ENCODE assay signal across 23 mouse cellular contexts in genomic region chr1:49537965-49538364, GRCm38 (mm10).
DNase-seq lines count a peak whose midpoint lies in the region; ATAC-seq and TF ChIP-seq lines count a peak whose summit lies in the region.
"Had no signal": no experiment of that assay in that cellular context is flagged by ENCODE, and none has a peak within 500 bp of the region (broad histone marks: within the 10 kb centered on the region; RNA-seq: fewer than 3 reads in every experiment).

No protein-coding gene starts in this region.

- H3K4me1 ChIP-seq in hindbrain, embryonic 13.5 days (replicated peaks) = no peaks in the 10 kb centered on the region
- no peaks in the 10 kb centered on the region for H3K4me1 ChIP-seq in midbrain, embryonic 15.5 days
- no peaks in the 10 kb centered on the region for H3K4me1 ChIP-seq in heart, embryonic 10.5 days
- H3K4me1 ChIP-seq: embryonic facial prominence, embryonic 10.5 days; embryonic facial prominence, embryonic 15.5 days; forebrain, embryonic 12.5 days; heart, embryonic 15.5 days; limb, embryonic 13.5 days had no signal

- no peak overlapping the region for H3K9ac ChIP-seq in hindbrain, embryonic 13.5 days
- H3K9ac ChIP-seq in midbrain, embryonic 15.5 days = no peak overlapping the region
- H3K9ac ChIP-seq: embryonic facial prominence, embryonic 15.5 days; forebrain, embryonic 12.5 days; heart, embryonic 15.5 days; limb, embryonic 13.5 days had no signal

- no peak overlapping the region for H3K4me2 ChIP-seq in hindbrain, embryonic 13.5 days
- H3K4me2 ChIP-seq in midbrain, embryonic 15.5 days = no peak overlapping the region
- H3K4me2 ChIP-seq: embryonic facial prominence, embryonic 15.5 days; forebrain, embryonic 12.5 days; heart, embryonic 15.5 days; limb, embryonic 13.5 days; liver, embryonic 11.5 days had no signal

- intact Hi-C loops in left cerebral cortex, postnatal 4 days (cut with DNase I) = no loop called here
- intact Hi-C loops in left cerebral cortex, adult 2 months (cut with DNase I) = no loop called here

- TF ChIP-seq CTCF in left cerebral cortex, adult 2 months (IDR thresholded peaks at IDR 0.05) = no peak

- H3K4me3 ChIP-seq in left cerebral cortex, adult 2 months = no peak overlapping the region
- H3K4me3 ChIP-seq in hindbrain, embryonic 13.5 days = no peak overlapping the region
- no peak overlapping the region for H3K4me3 ChIP-seq in midbrain, embryonic 15.5 days
- no peak overlapping the region for H3K4me3 ChIP-seq in heart, embryonic 10.5 days
- H3K4me3 ChIP-seq: embryonic facial prominence, embryonic 10.5 days; embryonic facial prominence, embryonic 15.5 days; forebrain, embryonic 12.5 days; heart, embryonic 15.5 days; limb, embryonic 13.5 days had no signal

- H3K27me3 ChIP-seq in hindbrain, embryonic 13.5 days = no peaks in the 10 kb centered on the region
- no peaks in the 10 kb centered on the region for H3K27me3 ChIP-seq in midbrain, embryonic 15.5 days (replicated peaks)
- no peaks in the 10 kb centered on the region for H3K27me3 ChIP-seq in heart, embryonic 10.5 days (ENCODE audit: insufficient read depth, poor library complexity, severe bottlenecking)
- H3K27me3 ChIP-seq: embryonic facial prominence, embryonic 15.5 days; forebrain, embryonic 12.5 days; heart, embryonic 15.5 days; limb, embryonic 13.5 days; Patski had no signal

- ATAC-seq in hindbrain, embryonic 13.5 days (ENCODE audit: low FRiP score) = peak; percentile 69
- ATAC-seq in midbrain, embryonic 15.5 days (replicated peaks) = peak; percentile 58; the same call in 1 of the 2 replicates
- ATAC-seq: intestine, embryonic 16.5 days; Patski had no signal

- no peak overlapping the region for H3K27ac ChIP-seq in left cerebral cortex, adult 2 months
- H3K27ac ChIP-seq in hindbrain, embryonic 13.5 days = no peak overlapping the region
- H3K27ac ChIP-seq in midbrain, embryonic 15.5 days = no peak overlapping the region
- H3K27ac ChIP-seq in heart, embryonic 10.5 days = no peak overlapping the region
- H3K27ac ChIP-seq: embryonic facial prominence, embryonic 10.5 days; embryonic facial prominence, embryonic 15.5 days; forebrain, embryonic 12.5 days; heart, embryonic 15.5 days; kidney, postnatal 0 days; limb, embryonic 13.5 days had no signal

- DNase-seq in cerebellum, postnatal 10 days = peak; percentile 39 to 61
- no peak for DNase-seq in cerebellum, adult 11-12 months
- peak; percentile 0 for DNase-seq in left cerebral cortex, postnatal 4 days
- DNase-seq in left cerebral cortex, adult 2 months (ENCODE audit: extremely low spot score in 1 of 2, low spot score in 2 of 2) = no peak
- DNase-seq in kidney, postnatal 36 days = no peak
- no peak for DNase-seq in heart, embryonic 10.5 days (ENCODE audit: low spot score)
- DNase-seq: adrenal gland, postnatal 10 days; gastrocnemius, postnatal 14 days; kidney, adult 8-10 months; layer of hippocampus, adult 9-11 months; lung, postnatal 36 days; thymus, adult 2 months had no signal

- 53% methylated on average over 2 of the region's 2 CpGs for WGBS in hindbrain, embryonic 13.5 days
- 52% methylated on average over 2 of the region's 2 CpGs for WGBS in midbrain, embryonic 15.5 days
- WGBS in heart, embryonic 10.5 days = 78% methylated on average over 2 of the region's 2 CpGs

- no peaks in the 10 kb centered on the region for H3K36me3 ChIP-seq in hindbrain, embryonic 13.5 days
- H3K36me3 ChIP-seq in midbrain, embryonic 15.5 days (replicated peaks) = no peaks in the 10 kb centered on the region
- H3K36me3 ChIP-seq in heart, embryonic 10.5 days = no peaks in the 10 kb centered on the region
- H3K36me3 ChIP-seq: embryonic facial prominence, embryonic 10.5 days; embryonic facial prominence, embryonic 15.5 days; forebrain, embryonic 12.5 days; heart, embryonic 15.5 days; limb, embryonic 13.5 days had no signal

- no peaks in the 10 kb centered on the region for H3K9me3 ChIP-seq in hindbrain, embryonic 13.5 days
- no peaks in the 10 kb centered on the region for H3K9me3 ChIP-seq in midbrain, embryonic 15.5 days
- H3K9me3 ChIP-seq in heart, embryonic 10.5 days = no peaks in the 10 kb centered on the region
- H3K9me3 ChIP-seq: embryonic facial prominence, embryonic 10.5 days; embryonic facial prominence, embryonic 15.5 days; forebrain, embryonic 12.5 days; heart, embryonic 15.5 days; limb, embryonic 13.5 days had no signal

Comparison
In these comparisons a context has a peak if more than half of its experiments do, and no peak if none do; other contexts are left out.
1. DNase-seq: peak in cerebellum, postnatal 10 days (2 of 2) and left cerebral cortex, postnatal 4 days (single experiment); none in cerebellum, adult 11-12 months (single experiment), left cerebral cortex, adult 2 months (0 of 2), kidney, postnatal 36 days (0 of 2) and heart, embryonic 10.5 days (single experiment).